20 mouse cellular contexts compared by ENCODE assay signal in the genomic region with DNA sequence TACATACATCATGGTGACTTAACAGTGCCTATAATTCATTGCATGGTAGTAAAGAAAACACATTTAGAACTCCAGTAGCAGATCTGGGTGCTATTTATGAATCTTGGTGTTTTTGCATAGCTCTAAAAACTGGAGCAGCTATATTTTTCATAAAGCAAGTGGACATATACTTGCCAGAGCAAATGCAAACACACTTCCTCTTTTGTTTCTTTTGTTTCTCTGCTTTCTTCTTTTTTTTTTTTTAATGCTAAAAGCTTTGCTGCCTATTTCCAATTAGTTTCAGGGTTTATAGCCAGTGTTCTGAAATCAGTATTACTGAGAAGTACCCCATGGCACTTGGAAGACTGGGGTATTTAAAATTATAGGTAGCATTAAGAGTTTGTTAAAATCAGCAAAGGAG. TPM values are rescaled to one million over a fixed set of nuclear protein-coding genes. Genes with fewer than 3 reads are reported as not detected.
A peak's percentile ranks its signal among the peaks of the same experiment; 100 is the strongest.
DNase-seq lines count a peak whose midpoint lies in the region; ATAC-seq lines count a peak whose summit lies in the region.
"Had no signal": no experiment of that assay in that cellular context is flagged by ENCODE, and none has a peak within 500 bp of the region (broad histone marks: within the 10 kb centered on the region; RNA-seq: fewer than 3 reads in every experiment).

No protein-coding gene starts in this region.

- H3K27ac ChIP-seq in neural tube, embryonic 11.5 days (ENCODE audit: low read depth, low read length): no peak overlapping the region
- H3K27ac ChIP-seq in hindbrain, embryonic 12.5 days: no peak overlapping the region
- no peak overlapping the region for H3K27ac ChIP-seq in midbrain, embryonic 13.5 days
- H3K27ac ChIP-seq: heart, embryonic 10.5 days; liver, embryonic 14.5 days had no signal

- no peak overlapping the region; the same call in 1 of the 2 replicates for H3K4me2 ChIP-seq in neural tube, embryonic 11.5 days (ENCODE audit: low read depth)
- H3K4me2 ChIP-seq in hindbrain, embryonic 12.5 days (replicated peaks): peak overlapping the region; percentile 44
- peak overlapping the region; percentile 55 for H3K4me2 ChIP-seq in midbrain, embryonic 13.5 days (replicated peaks)

- no peaks in the 10 kb centered on the region for H3K36me3 ChIP-seq in neural tube, embryonic 11.5 days (ENCODE audit: control insufficient read depth, insufficient read depth, low read length)
- no peaks in the 10 kb centered on the region for H3K36me3 ChIP-seq in hindbrain, embryonic 12.5 days
- no peaks in the 10 kb centered on the region for H3K36me3 ChIP-seq in midbrain, embryonic 13.5 days
- H3K36me3 ChIP-seq: heart, embryonic 10.5 days had no signal

- intact Hi-C loops in left cerebral cortex, postnatal 4 days (cut with DNase I): no loop called here

- no peak for DNase-seq in neural tube, embryonic 11.5 days (ENCODE audit: low spot score)
- DNase-seq in neural tube, embryonic 10.5 days (ENCODE audit: extremely low spot score, low spot score): no peak
- no peak for DNase-seq in cerebellum, adult 11 months
- no peak for DNase-seq in layer of hippocampus, postnatal 14 days (ENCODE audit: low spot score in 2 of 2)
- no peak for DNase-seq in left cerebral cortex, postnatal 4 days
- DNase-seq in heart, postnatal 4 days: no peak
- DNase-seq: adrenal gland, adult 2 months; cerebellum, adult 18-20 months; embryo, embryonic 11 days; gastrocnemius, postnatal 36 days; heart, postnatal 14 days; kidney, postnatal 10 days; lung, postnatal 14 days; right cerebral cortex, postnatal 25 days; thymus, postnatal 4 days had no signal

- H3K4me1 ChIP-seq in neural tube, embryonic 11.5 days (ENCODE audit: control insufficient read depth, insufficient read depth, low read length): no peaks in the 10 kb centered on the region
- H3K4me1 ChIP-seq in hindbrain, embryonic 12.5 days: no peaks in the 10 kb centered on the region
- H3K4me1 ChIP-seq in midbrain, embryonic 13.5 days (replicated peaks): peaks cover 11% of the 10 kb centered on the region
- H3K4me1 ChIP-seq: heart, embryonic 10.5 days had no signal

- no peaks in the 10 kb centered on the region for H3K27me3 ChIP-seq in neural tube, embryonic 11.5 days (ENCODE audit: control insufficient read depth, insufficient read depth, low read length)
- no peaks in the 10 kb centered on the region for H3K27me3 ChIP-seq in hindbrain, embryonic 12.5 days
- no peaks in the 10 kb centered on the region for H3K27me3 ChIP-seq in midbrain, embryonic 13.5 days

- no peak overlapping the region for H3K9ac ChIP-seq in neural tube, embryonic 11.5 days (ENCODE audit: low read length)
- H3K9ac ChIP-seq in hindbrain, embryonic 12.5 days: no peak overlapping the region
- H3K9ac ChIP-seq in midbrain, embryonic 13.5 days (replicated peaks): peak overlapping the region; percentile 48
- H3K9ac ChIP-seq: liver, embryonic 14.5 days had no signal

- H3K4me3 ChIP-seq in neural tube, embryonic 11.5 days (ENCODE audit: low read depth, low read length): 0 out of 2 replicates have a peak overlapping the region, but pooled peaks have one; percentile 4
- no peak overlapping the region; the same call in 1 of the 2 replicates for H3K4me3 ChIP-seq in hindbrain, embryonic 12.5 days
- H3K4me3 ChIP-seq in midbrain, embryonic 13.5 days (replicated peaks): peak overlapping the region; percentile 34
- H3K4me3 ChIP-seq: heart, embryonic 10.5 days had no signal

- H3K9me3 ChIP-seq in neural tube, embryonic 11.5 days (ENCODE audit: control insufficient read depth, low read length): no peaks in the 10 kb centered on the region
- H3K9me3 ChIP-seq in hindbrain, embryonic 12.5 days (replicated peaks): no peaks in the 10 kb centered on the region
- H3K9me3 ChIP-seq in midbrain, embryonic 13.5 days: no peaks in the 10 kb centered on the region
- H3K9me3 ChIP-seq: heart, embryonic 10.5 days had no signal

- ATAC-seq in neural tube, embryonic 11.5 days (ENCODE audit: insufficient read depth, low FRiP score, low TSS enrichment): no peak
- no peak for ATAC-seq in hindbrain, embryonic 12.5 days (ENCODE audit: low FRiP score)
- ATAC-seq in midbrain, embryonic 13.5 days: no peak
- ATAC-seq: intestine, postnatal 0 days had no signal

RNA-seq across cellular contexts. Expression of a gene that starts 2.6 kb away (rescaled TPM):
- 111 and 120 TPM in 2 replicates for polyA plus RNA-seq in neural tube, embryonic 11.5 days (2014; fragmentation: Nextera tagmentation; extraction: Ambion mirVana)
- 97.7 and 103 TPM in 2 replicates for polyA plus RNA-seq in hindbrain, embryonic 12.5 days (2016; fragmentation: Nextera tagmentation; extraction: Ambion mirVana)
- polyA plus RNA-seq in midbrain, embryonic 13.5 days (2015; fragmentation: Nextera tagmentation; extraction: Ambion mirVana): 91.0 and 94.3 TPM in 2 replicates
- total RNA-seq in layer of hippocampus, postnatal 14 days (2021): 10 to 100 TPM; 18.8 to 21.8 TPM
- total RNA-seq in left cerebral cortex, postnatal 4 days (2021): 10 to 100 TPM; 36.1 to 42.4 TPM
- total RNA-seq in heart, postnatal 4 days (2021): 1 to 10 TPM; 8.8 to 9.5 TPM
